Mouse (Mus musculus): ENCODE results near the gene Mrpl48. TPM values are rescaled to one million over a fixed set of nuclear protein-coding genes. Genes with fewer than 3 reads are reported as not detected.

The Mrpl48 gene
- polyA plus RNA-seq, 1 experiment from 2014 or later: 59.6 TPM

DNA sequence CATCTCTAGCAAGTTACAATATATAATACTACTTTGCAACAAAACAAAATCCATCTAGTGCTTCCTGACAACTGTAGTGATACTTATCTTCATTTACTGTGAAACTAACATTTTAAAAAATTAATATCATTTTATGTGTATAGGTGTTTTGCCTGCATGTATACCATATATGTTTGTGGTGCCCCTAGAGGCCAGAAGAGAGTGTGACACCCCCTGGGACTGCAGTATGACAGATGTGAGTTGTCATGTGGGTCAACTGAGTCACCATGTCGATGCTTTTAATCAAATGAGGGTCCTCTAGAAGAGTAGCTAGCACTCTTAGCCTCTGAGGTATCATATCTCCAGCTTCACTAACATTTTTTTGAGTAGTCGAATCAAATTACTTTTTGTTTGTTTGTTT lies 14.2 kb upstream of the Mrpl48 start:
- Histone ChIP-seq H3K27ac (no peak overlapping the region), H3K36me3 (replicated peaks) (no peaks in the 10 kb centered on the region), H3K4me2 (no peak overlapping the region), H3K9me3 (no peaks in the 10 kb centered on the region), H3K9ac (no peak overlapping the region), H3K4me3 (replicated peaks) (no peak overlapping the region), H3K27me3 (no peaks in the 10 kb centered on the region), H3K4me1 (peaks cover 4% of the 10 kb centered on the region; the same call in 1 of the 2 replicates)
- 91% methylated on average over 2 of the region's 2 CpGs for WGBS
- no peak for ATAC-seq (ENCODE audit: low FRiP score)

DNA sequence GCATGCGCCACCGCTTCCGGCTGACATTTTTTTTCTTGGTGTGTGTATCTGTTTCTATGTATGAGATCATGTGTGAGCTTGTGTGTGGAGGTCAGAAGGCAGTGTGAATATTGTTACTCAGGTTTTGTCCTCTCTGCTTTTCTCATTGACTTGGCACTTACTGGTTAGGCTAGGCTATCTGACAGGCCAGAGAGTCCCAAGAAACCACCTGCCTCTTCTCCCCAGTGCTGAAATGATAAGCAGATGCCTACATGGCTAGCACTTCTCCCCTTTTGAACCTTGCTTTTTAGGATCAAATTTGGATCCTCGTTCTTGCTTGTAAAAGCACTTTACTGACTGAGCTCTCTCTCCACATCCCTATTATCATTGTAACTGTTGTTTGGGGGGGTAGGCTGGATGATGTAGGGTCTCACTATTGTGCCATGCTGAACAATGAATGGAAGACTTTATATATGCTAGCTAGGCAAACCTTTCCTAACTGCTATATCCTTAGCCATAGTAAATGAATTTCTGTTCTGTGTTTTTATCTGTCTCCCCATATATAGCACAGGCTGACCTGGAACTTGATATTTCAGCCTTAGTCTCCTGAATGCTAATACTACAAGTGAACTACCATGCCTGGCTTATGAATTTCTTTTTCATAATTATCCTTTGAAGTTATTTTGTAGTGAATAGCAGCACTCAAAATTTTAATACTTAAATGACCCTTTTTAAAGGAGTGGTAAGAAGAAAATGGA lies 8.2 kb upstream of the Mrpl48 start:
- H3K27me3 ChIP-seq: no peaks in the 10 kb centered on the region
- H3K9me3 ChIP-seq: no peaks in the 10 kb centered on the region
- no peaks in the 10 kb centered on the region for H3K36me3 ChIP-seq (replicated peaks)
- no peaks in the 10 kb centered on the region for H3K4me1 ChIP-seq
- H3K4me3 ChIP-seq (replicated peaks): no peak overlapping the region
- no peak for ATAC-seq (ENCODE audit: low FRiP score)
- 91% methylated on average over 4 of the region's 4 CpGs for WGBS
- no peak overlapping the region for H3K4me2 ChIP-seq
- H3K27ac ChIP-seq: no peak overlapping the region
- H3K9ac ChIP-seq: no peak overlapping the region

DNA sequence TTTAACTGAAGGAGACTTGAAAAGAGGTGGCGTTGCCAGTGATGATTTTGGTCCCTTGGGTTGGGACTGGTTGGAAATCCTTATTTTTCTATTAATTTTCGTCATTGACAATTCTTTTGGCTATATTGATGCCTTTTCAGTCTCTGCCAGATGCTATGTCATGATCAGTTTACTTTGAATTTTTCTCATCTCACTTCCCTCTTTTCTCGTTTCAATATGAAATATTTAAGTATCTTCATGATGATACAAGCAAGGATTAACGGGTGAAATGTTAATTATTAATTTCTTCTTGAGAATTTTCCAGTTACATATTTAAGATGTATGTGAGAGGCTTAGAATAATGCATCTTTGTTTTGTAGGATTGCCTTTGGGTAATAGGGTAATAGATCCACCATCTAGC lies 809 bp upstream of the Mrpl48 start:
- Histone ChIP-seq H3K27me3 (peaks cover 3% of the 10 kb centered on the region), H3K27ac (peak overlapping the region; percentile 99), H3K4me1 (peaks cover 17% of the 10 kb centered on the region), H3K4me3 (replicated peaks) (peak overlapping the region; percentile 97), H3K9ac (peak overlapping the region; percentile 99), H3K4me2 (peak overlapping the region; percentile 68), H3K36me3 (replicated peaks) (no peaks in the 10 kb centered on the region), H3K9me3 (no peaks in the 10 kb centered on the region)
- WGBS: 26% methylated on average over 4 of the region's 4 CpGs
- ATAC-seq (ENCODE audit: low FRiP score): no peak

DNA sequence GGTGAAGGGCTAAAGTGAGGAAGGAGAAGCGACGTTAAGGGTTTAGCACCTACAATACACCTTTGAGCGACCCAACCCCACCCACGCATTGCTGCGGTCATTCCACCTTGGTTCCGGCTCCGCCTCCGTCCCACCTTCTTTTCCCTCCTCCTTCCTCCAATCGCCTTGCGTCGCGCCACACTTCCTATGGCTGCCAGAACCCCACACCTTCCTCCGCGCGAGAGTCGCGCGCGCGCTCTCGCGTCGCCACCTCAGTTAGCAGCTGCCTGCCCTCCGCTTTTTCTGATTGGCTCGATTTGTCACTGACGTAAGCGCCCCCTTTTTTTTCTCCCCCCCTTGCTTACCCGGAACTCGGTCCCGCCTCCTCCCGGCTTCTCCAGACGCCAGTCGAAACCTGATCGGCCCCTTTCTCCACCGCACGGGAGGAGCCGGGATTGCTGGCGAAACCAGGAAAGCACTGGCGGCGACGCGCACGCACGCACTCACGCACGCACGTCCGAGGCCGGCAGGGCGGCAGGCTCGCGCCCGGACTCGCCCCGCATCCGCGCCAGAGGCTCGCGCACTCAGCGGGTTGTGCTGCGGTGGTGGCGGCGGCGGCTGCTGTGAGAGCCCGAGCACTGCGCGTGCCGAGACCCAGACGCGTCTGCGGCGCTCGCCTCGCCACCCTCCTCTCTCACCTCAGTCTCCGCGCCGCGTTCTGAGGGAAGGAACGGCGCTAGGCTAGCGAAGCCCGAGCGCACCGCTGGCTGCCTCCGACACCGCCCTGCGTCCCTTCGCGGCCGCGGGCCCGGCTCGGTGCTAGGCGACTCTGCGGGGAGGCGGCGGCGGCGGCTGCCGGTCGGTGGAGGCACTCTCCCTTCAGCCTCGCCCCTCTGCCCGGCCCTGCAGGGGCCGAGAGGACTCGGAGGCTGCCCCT lies 629 bp downstream of the Mrpl48 start, which contains the start of gene Rab6a:
Rab6a (plus strand) TSS at position 197 of the 916 bp plus-strand sequence.
- peak within 1 kb of the TSS; percentile 99 for H3K9ac ChIP-seq
- H3K9me3 ChIP-seq: no peaks in the 10 kb centered on the region
- peaks cover 3% of the 10 kb centered on the region for H3K27me3 ChIP-seq
- peak within 1 kb of the TSS; percentile 97 for H3K4me3 ChIP-seq (replicated peaks)
- H3K36me3 ChIP-seq (replicated peaks): no peaks in the 10 kb centered on the region
- H3K4me2 ChIP-seq: peak within 1 kb of the TSS; percentile 68
- H3K4me1 ChIP-seq: peaks cover 17% of the 10 kb centered on the region
- under 1% methylated on average over 104 of the region's 105 CpGs for WGBS
- ATAC-seq (ENCODE audit: low FRiP score): peak; percentile 96
- H3K27ac ChIP-seq: peak within 1 kb of the TSS; percentile 99

DNA sequence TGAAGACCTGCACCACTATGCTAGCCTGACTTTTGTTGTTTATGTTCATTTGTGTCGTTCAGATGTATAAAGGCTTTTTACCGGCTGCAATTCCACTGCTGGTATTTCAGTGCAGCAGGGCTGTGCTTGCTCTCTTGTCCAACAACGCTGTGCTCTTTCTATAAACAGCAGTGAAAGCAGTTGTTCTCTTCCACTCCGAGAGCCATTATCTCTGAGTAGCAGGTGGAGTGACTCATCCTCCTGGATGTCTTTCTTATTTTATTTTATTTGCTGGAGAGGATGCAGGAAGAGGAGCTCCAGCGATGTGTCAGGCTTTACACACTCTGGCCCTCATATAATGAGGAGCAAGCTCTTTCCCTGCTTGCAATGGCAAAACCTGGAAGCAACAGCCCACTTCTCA lies 7.9 kb downstream of the Mrpl48 start:
- WGBS: 87% methylated on average over 5 of the region's 5 CpGs
- Histone ChIP-seq H3K9me3 (no peaks in the 10 kb centered on the region), H3K4me1 (no peaks in the 10 kb centered on the region), H3K4me3 (replicated peaks) (no peak overlapping the region), H3K9ac (no peak overlapping the region), H3K27me3 (peaks cover 3% of the 10 kb centered on the region), H3K27ac (no peak overlapping the region), H3K4me2 (no peak overlapping the region), H3K36me3 (replicated peaks) (no peaks in the 10 kb centered on the region)
- ATAC-seq (ENCODE audit: low FRiP score): no peak

DNA sequence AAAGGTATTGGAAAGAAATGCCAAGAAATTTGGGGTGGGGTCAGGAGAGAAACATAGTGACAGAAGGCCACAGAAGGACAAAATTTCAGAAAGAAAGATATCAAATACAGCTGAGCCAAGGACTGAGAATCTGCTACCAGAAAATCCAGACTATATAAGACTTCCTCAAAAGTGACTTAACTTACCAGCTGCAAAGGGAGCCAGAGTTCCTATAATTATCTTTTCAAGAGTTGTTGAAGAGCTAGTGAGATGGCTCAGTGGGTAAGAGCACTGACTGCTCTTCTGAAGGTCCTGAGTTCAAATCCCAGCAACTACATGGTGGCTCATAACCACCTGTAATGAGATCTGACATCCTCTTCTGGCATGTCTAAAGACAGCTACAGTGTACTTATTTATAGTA lies 14.8 kb downstream of the Mrpl48 start:
- Histone ChIP-seq H3K4me1 (0 out of 2 replicates have a peak, but pooled peaks cover 4% of the 10 kb centered on the region), H3K27ac (no peak overlapping the region), H3K4me2 (no peak overlapping the region), H3K9ac (no peak overlapping the region), H3K9me3 (no peaks in the 10 kb centered on the region), H3K36me3 (replicated peaks) (no peaks in the 10 kb centered on the region), H3K27me3 (no peaks in the 10 kb centered on the region), H3K4me3 (replicated peaks) (no peak overlapping the region)
- no peak for ATAC-seq (ENCODE audit: low FRiP score)

DNA sequence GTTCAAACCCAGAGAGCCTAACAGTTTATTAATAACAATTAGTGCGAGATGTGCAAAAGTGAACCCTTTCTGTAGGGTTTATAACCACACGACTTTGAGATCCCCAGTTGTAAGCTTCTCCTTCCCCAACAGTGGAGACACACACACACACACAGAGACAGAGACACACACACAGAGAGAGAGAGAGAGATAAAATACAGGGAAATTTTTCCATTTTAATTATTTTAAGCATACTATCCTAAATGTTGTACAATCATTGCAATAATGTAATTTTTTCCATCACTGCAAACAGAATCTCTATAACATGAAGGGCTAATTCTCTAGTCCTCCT lies 16.6 kb downstream of the Mrpl48 start:
- peaks cover 6% of the 10 kb centered on the region; the same call in 1 of the 2 replicates for H3K27me3 ChIP-seq
- H3K4me1 ChIP-seq: 0 out of 2 replicates have a peak, but pooled peaks cover 4% of the 10 kb centered on the region
- H3K9ac ChIP-seq: no peak overlapping the region; the same call in 1 of the 2 replicates
- H3K4me2 ChIP-seq: peak overlapping the region; percentile 63
- 3% methylated on average over 2 of the region's 2 CpGs for WGBS
- no peaks in the 10 kb centered on the region for H3K36me3 ChIP-seq (replicated peaks)
- no peak for ATAC-seq (ENCODE audit: low FRiP score)
- no peaks in the 10 kb centered on the region for H3K9me3 ChIP-seq
- peak overlapping the region; percentile 77; the same call in 1 of the 2 replicates for H3K27ac ChIP-seq
- H3K4me3 ChIP-seq (replicated peaks): peak overlapping the region; percentile 50

DNA sequence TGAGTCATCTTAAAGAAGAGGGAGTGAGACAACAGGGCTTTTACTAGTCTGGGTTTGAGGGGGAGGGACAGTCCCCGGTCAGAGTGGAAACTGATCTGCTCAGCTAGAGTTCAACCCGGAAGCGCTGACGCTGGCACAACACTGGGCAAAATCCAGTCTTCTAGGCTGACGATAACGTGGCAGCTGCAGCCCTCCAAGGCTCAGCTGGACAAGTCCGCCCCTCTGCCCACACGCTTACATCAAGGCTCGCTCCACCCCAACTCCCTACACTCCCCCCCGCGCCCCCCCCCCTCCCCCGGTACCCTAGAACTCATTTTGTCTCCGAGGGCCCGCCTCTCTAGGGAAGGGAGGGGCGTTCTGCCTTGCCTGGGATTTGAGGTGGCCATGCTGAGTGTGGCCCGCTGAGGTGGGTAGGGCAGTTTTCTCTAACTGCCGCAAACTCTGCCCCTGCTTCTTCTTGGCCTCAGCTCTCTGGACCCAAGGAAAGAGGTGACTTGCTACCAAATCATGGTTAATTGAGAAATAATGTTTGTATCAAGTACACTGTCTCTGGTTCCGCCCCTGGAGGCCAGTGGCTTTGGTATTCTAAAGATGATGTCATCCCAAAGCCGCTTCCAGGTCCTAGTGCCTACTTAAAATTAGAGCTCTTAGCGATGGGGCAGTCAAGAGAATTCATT lies 17.1 kb downstream of the Mrpl48 start:
- H3K4me2 ChIP-seq: peak overlapping the region; percentile 63
- H3K27me3 ChIP-seq: peaks cover 6% of the 10 kb centered on the region; the same call in 1 of the 2 replicates
- H3K27ac ChIP-seq: peak overlapping the region; percentile 77
- H3K9me3 ChIP-seq: no peaks in the 10 kb centered on the region
- H3K4me1 ChIP-seq: 0 out of 2 replicates have a peak, but pooled peaks cover 4% of the 10 kb centered on the region
- WGBS: under 1% methylated on average over 19 of the region's 20 CpGs
- ATAC-seq (ENCODE audit: low FRiP score): peak; percentile 95
- peak overlapping the region; percentile 50 for H3K4me3 ChIP-seq (replicated peaks)
- no peaks in the 10 kb centered on the region for H3K36me3 ChIP-seq (replicated peaks)
- H3K9ac ChIP-seq: peak overlapping the region; percentile 60

DNA sequence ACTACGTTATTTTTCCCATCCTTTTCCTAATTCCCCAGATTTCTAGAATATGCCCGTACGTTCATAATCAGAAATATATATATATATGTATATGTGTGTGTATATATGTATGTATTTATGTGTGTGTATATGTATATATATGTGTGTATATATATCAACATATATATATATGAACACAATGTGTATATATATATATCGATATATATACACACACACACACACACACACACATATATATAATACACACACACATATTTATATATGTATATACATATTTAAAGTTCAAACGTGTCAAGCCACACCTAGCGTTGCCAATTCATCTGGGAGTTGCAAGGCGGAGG lies 17.6 kb downstream of the Mrpl48 start:
- Histone ChIP-seq H3K9me3 (no peaks in the 10 kb centered on the region), H3K4me3 (replicated peaks) (peak overlapping the region; percentile 50), H3K4me1 (0 out of 2 replicates have a peak, but pooled peaks cover 4% of the 10 kb centered on the region), H3K27me3 (peaks cover 6% of the 10 kb centered on the region; the same call in 1 of the 2 replicates), H3K4me2 (peak overlapping the region; percentile 63), H3K9ac (peak overlapping the region; percentile 60), H3K27ac (peak overlapping the region; percentile 77), H3K36me3 (replicated peaks) (no peaks in the 10 kb centered on the region)
- 43% methylated on average over 7 of the region's 7 CpGs for WGBS
- ATAC-seq (ENCODE audit: low FRiP score): peak; percentile 42; the same call in 1 of the 2 replicates

DNA sequence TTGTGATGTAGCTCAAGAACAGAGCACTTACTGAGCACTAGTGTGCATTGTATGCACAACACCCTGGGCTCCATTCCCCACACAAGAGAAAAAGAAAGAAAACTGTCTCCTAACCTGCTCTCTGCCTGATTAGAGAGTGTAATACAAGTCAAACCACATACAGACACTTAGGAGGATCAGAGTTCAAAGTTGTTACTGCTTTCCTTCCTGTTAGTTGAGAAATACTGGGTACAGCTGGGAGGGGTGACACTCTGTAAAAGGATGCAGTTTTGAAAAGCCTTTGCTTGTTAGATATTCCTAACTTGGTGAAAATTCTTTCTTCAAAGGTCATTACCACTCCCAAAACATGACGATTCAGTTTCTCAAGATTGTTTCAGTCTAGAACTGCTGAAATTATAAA lies 18.3 kb downstream of the Mrpl48 start:
- H3K4me1 ChIP-seq: 0 out of 2 replicates have a peak, but pooled peaks cover 4% of the 10 kb centered on the region
- no peaks in the 10 kb centered on the region for H3K9me3 ChIP-seq
- WGBS: 70% methylated on average over 1 of the region's 1 CpGs
- no peak overlapping the region for H3K27ac ChIP-seq
- peaks cover 6% of the 10 kb centered on the region; the same call in 1 of the 2 replicates for H3K27me3 ChIP-seq
- no peak overlapping the region for H3K9ac ChIP-seq
- no peak overlapping the region for H3K4me2 ChIP-seq
- no peak for ATAC-seq (ENCODE audit: low FRiP score)
- no peaks in the 10 kb centered on the region for H3K36me3 ChIP-seq (replicated peaks)
- no peak overlapping the region for H3K4me3 ChIP-seq (replicated peaks)

DNA sequence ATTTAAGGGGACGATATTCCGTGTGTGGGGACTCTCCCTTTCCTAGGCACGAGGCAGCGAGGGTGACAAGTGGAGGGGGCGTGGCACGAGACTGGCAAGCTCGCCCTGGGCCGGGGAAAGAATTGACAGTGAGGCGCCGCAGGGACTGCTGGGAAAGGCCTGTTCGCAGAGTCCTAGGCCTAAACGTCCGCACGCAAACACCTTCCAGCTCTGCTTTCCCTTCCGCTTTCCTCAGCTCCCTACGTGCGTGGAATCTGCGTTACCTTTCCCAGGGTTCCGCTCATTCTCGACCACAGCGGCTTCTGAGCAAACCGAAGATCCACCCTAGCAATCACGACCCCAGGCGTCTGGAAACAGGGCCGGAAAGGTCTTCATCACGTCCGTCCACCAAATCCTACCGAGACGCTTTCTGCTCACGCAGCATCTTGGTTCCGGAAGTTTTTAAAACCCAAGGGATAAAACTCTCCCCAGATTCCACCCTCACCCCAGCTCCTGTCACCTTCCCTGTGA lies 25.3 kb downstream of the Mrpl48 start:
- H3K27ac ChIP-seq: peak overlapping the region; percentile 92
- H3K4me1 ChIP-seq: peaks cover 8% of the 10 kb centered on the region
- no peaks in the 10 kb centered on the region for H3K36me3 ChIP-seq (replicated peaks)
- under 1% methylated on average over 31 of the region's 31 CpGs for WGBS
- peak overlapping the region; percentile 74 for H3K9ac ChIP-seq
- H3K4me2 ChIP-seq: peak overlapping the region; percentile 60
- peak overlapping the region; percentile 57 for H3K4me3 ChIP-seq (replicated peaks)
- H3K27me3 ChIP-seq: peaks cover 6% of the 10 kb centered on the region; the same call in 1 of the 2 replicates
- peak; percentile 94 for ATAC-seq (ENCODE audit: low FRiP score)
- H3K9me3 ChIP-seq: no peaks in the 10 kb centered on the region

DNA sequence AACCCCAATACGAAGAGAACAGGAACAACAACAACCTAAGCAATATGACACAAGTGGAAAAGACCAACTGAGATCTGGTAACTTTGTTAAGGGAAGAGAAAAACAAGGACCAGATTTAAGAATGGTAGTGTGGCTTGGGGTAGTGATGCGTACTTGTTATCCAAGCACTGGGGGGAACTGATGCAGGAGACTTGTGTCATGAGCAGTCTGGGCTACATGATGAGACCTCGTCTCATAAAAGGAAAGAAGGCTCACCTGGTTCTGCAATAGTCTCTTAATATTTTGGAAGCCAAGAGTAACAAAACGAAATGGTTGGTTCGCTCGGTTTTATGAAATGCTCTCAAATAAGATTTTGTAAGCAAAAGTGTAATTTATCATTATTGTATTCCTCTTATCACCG lies 25.9 kb downstream of the Mrpl48 start:
- 42% methylated on average over 7 of the region's 7 CpGs for WGBS

More for the DNA sequence above, 25.9 kb downstream of the Mrpl48 start:
- no peak for ATAC-seq (ENCODE audit: low FRiP score)
- peak overlapping the region; percentile 60 for H3K4me2 ChIP-seq
- H3K36me3 ChIP-seq (replicated peaks): no peaks in the 10 kb centered on the region
- no peaks in the 10 kb centered on the region for H3K9me3 ChIP-seq
- peaks cover 8% of the 10 kb centered on the region for H3K4me1 ChIP-seq
- peaks cover 6% of the 10 kb centered on the region; the same call in 1 of the 2 replicates for H3K27me3 ChIP-seq
- H3K4me3 ChIP-seq (replicated peaks): peak overlapping the region; percentile 57
- no peak overlapping the region for H3K27ac ChIP-seq
- peak overlapping the region; percentile 74 for H3K9ac ChIP-seq

Data from forebrain, embryonic 12.5 days (tissue).